Mouse (Mus musculus): ENCODE results near the gene Mical2. TPM values are rescaled to one million over a fixed set of nuclear protein-coding genes. Genes with fewer than 3 reads are reported as not detected.
A peak's percentile ranks its signal among the peaks of the same experiment; 100 is the strongest.

The Mical2 gene
- total RNA-seq, 2 experiments from 2014 or later, result 667 to 694 TPM

- TF ChIP-seq CTCF (conservative IDR thresholded peaks at IDR 0.05), result no peak
- peak in 1 of 2 experiments; percentile 63 for DNase-seq (ENCODE audit: low spot score in 2 of 2)
- no peak overlapping the region for H3K4me3 ChIP-seq
- H3K27ac ChIP-seq, result peak overlapping the region; percentile 71
Observed at GRCm38 (mm10) chr7:112199343-112199742, 26.3 kb upstream of the Mical2 start.

DNA sequence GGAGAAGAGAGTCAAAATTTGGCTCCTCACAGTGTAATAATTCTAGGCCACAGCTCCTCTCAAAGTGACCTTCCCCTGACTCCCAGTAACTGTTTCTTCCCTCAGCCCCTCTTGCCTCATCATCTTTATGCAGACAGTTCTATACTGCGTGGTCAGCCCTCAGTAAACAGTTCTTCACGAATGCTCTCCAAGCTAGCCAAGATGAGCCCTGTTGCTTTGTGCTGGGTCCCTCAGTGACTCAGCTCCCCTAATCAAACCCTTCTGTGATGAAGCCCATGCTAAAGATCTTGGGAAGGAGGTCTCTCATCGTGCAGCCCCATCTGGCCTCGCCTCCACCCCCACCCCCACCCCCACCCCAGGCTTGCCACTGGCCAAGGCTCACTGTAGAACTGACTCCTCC, 24.9 kb upstream of the Mical2 start:
- no peak for TF ChIP-seq CTCF (conservative IDR thresholded peaks at IDR 0.05)
- no peak overlapping the region for H3K4me3 ChIP-seq
- H3K27ac ChIP-seq, result peak overlapping the region; percentile 71
- no peak for DNase-seq (ENCODE audit: low spot score in 2 of 2)

- DNase-seq (ENCODE audit: low spot score in 2 of 2), result peak in 1 of 2 experiments; percentile 65
- TF ChIP-seq CTCF (conservative IDR thresholded peaks at IDR 0.05), result no peak
- no peak overlapping the region for H3K4me3 ChIP-seq
- peak overlapping the region; percentile 80 for H3K27ac ChIP-seq
Observed at GRCm38 (mm10) chr7:112202194-112202593, 23.5 kb upstream of the Mical2 start.

DNA sequence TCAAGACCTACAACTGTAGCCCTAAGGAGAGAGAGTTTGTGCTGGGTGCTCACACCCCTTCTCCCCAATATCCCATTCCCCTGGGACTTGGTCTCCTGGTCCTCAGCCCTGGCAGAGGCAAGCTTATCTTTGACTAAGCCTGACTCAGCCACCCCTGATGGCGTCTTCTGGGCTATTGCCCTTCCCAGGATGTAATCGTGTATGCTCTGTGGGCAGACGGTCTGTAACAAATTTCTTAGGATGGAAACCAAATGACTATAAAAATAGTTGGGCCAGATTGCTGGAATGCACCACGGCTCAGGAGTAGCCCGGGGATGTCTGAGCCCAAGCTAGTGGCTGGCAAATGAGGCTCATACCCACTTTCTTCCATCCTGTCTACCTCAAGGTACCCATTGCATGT, 22.8 kb upstream of the Mical2 start:
- no peak for DNase-seq (ENCODE audit: low spot score in 2 of 2)
- no peak for TF ChIP-seq CTCF (conservative IDR thresholded peaks at IDR 0.05)
- Histone ChIP-seq H3K4me3 (no peak overlapping the region), H3K27ac (peak overlapping the region; percentile 80)

DNA sequence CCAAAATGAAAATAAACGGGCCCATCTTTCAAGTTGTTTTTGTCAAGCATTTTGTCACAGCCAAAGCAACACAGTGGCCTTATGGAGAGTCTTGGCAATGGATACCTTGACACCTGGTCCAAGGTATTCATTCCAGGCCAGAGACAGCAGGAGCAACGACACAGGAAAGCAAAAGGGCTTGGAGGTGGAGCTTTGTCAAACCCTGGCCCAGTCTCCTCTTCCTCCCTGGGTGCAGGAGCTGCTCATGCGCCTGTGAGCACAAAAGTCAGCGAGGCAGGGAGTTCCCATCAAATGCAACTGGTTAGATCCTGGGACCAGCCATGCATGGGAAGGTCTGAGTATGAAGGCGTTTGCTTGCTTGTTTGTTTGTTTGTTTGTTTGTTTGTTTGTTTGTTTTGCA, 21.7 kb upstream of the Mical2 start:
- TF ChIP-seq CTCF (conservative IDR thresholded peaks at IDR 0.05), result no peak
- no peak for DNase-seq (ENCODE audit: low spot score in 2 of 2)
- no peak overlapping the region for H3K4me3 ChIP-seq
- H3K27ac ChIP-seq, result peak overlapping the region; percentile 80

GRCm38 (mm10) chr7:112204380-112204963, 21.2 kb upstream of the Mical2 start:
- peak overlapping the region; percentile 80 for H3K27ac ChIP-seq
- H3K4me3 ChIP-seq, result no peak overlapping the region

GRCm38 (mm10) chr7:112205513-112205912, 20.1 kb upstream of the Mical2 start:
- peak overlapping the region; percentile 80 for H3K27ac ChIP-seq

More at GRCm38 (mm10) chr7:112204380-112204963, 21.2 kb upstream of the Mical2 start:
- DNase-seq (ENCODE audit: low spot score in 2 of 2), result peak in 1 of 2 experiments; percentile 47
- no peak for TF ChIP-seq CTCF (conservative IDR thresholded peaks at IDR 0.05)

DNA sequence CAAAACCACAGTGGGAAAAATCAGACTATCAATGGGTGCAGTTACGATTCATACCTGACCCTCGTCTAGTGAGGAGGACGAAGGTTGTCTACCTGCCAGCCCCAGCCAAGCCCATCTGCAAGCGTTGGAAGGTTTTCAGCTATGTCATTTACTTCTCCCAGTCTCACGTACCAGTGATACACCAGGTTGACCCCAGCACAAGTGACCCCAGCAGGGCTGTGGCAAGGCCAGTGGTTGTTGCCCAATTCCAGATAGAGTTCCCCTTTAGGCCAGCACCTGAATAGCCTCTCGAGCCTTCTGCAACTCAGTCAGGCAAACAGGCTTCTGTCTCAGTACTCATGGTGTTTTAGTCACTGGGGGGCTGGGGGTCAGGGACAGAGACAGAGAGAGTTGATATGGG, 17.9 kb upstream of the Mical2 start:
- no peak for TF ChIP-seq CTCF (conservative IDR thresholded peaks at IDR 0.05)
- Histone ChIP-seq H3K27ac (no peak overlapping the region), H3K4me3 (no peak overlapping the region)
- no peak for DNase-seq (ENCODE audit: low spot score in 2 of 2)

More at GRCm38 (mm10) chr7:112205513-112205912, 20.1 kb upstream of the Mical2 start:
- H3K4me3 ChIP-seq, result no peak overlapping the region
- DNase-seq (ENCODE audit: low spot score in 2 of 2), result no peak
- TF ChIP-seq CTCF (conservative IDR thresholded peaks at IDR 0.05), result no peak

DNA sequence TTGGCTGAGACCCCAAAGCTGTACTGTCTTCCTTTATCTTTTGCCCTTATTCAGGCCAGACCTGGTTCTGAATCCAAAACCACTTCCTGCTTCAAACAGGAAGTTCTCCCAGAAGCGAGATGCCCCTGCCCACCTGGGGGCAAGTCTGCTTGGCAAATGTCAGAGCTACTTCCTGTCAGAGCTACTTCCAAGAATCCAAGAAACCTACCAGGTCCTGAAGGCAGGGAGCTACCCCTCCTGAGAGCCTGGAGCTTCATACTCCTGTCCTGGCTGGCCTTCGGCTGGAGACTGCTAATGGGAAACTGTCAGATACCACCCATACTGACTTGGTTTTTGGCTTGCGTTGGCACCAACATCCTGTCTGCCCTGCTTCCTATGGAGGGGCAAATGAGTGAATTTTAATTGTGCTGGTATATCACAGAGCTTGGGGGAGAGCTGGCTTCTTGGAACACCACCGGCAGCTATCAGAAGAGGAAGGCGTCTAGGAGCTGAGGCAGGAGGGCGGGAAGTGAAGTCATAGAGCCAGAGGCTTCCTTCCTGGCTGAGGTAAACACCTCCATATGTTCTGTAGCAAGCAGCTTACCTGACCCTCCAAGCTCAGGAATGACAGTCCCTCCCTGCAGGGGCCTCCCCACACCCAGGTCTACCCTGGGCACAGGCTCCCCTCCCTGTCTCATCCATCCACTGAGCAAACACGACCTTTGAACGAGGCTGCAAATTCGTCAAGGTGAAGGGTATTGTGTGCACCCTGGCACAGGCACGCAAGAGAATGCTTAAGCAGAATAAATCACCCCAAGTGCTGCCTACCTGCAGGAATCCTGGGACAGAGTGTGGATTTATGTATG, 17.1 kb upstream of the Mical2 start:
- no peak for DNase-seq (ENCODE audit: low spot score in 2 of 2)
- Histone ChIP-seq H3K27ac (no peak overlapping the region), H3K4me3 (no peak overlapping the region)
- TF ChIP-seq CTCF (conservative IDR thresholded peaks at IDR 0.05), result no peak

- Histone ChIP-seq H3K27ac (no peak overlapping the region; the same call in 1 of the 2 replicates), H3K4me3 (no peak overlapping the region)
- no peak for TF ChIP-seq CTCF (conservative IDR thresholded peaks at IDR 0.05)
- DNase-seq (ENCODE audit: low spot score in 2 of 2), result no peak
Observed at GRCm38 (mm10) chr7:112209621-112210020, 16.0 kb upstream of the Mical2 start.

DNA sequence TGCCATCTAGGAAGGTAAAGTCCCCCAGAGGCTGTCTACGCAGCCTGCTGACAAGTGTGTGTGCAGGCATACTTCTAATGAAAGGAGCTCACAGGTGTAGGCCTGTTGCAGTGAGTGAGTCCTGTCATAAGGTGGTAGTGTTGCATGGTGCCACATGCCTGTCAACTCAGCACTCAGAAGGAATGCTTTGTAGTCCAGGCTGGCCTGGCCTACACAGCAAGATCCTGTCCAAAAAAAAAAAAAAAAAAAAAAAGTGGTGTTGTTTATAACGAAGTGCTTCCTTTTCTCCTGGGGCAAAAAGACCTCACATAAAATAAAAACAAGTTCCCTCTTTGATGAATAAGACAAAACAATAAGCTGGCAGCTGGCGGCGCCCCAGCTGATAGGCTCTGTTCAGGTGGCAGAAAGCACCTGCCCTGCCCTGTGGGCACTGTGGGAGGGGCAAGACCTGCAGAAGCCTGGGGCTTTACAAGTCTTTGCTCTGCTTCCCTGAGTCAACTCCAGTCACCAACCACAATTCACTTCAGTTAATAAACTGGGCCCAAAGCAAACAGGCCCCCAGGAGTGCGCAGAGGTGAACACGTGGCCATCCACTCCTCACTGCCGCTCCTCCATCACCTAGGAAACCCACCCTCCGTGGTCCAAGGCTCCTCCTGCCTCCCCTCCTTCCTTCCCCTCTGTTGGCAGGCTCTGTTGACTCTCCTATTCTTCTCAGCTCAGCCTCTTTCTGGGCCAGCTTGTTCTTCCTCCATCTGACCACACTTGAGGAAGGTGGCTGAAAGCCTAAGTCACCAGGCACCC, 12.5 kb upstream of the Mical2 start:
- peak; percentile 70 for TF ChIP-seq CTCF (conservative IDR thresholded peaks at IDR 0.05)
- Histone ChIP-seq H3K4me3 (no peak overlapping the region), H3K27ac (peak overlapping the region; percentile 91)
- peak in 1 of 2 experiments; percentile 74 for DNase-seq (ENCODE audit: low spot score in 2 of 2)

DNA sequence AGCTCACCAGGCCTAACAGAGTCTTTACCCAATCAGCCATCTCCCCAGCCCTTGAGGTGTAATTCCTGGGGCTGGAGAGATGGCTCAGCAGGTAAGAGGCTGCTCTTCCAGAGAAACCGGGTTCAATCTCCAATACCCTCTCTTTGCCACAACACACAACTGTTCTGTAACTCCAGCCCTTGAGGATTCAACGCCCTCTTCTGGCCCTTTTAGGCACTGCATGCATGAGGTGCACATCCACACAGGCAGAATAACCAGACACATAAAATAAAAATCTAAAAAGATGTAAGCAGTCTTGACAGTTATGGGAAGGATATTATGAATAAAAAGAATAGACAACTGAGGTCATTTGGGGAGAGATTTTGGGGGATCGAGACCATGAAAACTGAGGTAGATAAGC, 9.8 kb upstream of the Mical2 start:
- DNase-seq (ENCODE audit: low spot score in 2 of 2), result no peak
- TF ChIP-seq CTCF (conservative IDR thresholded peaks at IDR 0.05), result peak; percentile 50
- Histone ChIP-seq H3K27ac (no peak overlapping the region), H3K4me3 (no peak overlapping the region)

DNA sequence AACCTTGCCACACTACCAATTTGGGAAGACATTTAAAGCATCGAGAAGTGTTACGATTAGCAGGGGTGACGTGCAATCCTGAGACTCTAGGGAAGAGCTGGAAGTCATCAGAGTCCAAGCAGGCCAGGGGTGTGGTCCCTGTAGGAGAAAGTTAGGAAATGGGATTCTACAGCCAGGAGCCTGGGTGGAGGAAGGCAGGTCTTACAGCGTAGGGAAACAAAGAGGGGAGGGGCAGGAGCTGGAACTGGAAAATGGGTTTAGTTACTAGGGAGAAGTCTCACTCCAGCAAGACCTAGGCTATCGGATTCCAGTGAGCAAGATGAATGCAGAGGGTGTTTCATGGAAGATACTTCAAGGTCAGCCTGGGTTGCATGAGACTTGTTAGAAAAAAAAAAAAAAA, 8.9 kb upstream of the Mical2 start:
- no peak overlapping the region for H3K27ac ChIP-seq
- no peak for DNase-seq (ENCODE audit: low spot score in 2 of 2)
- TF ChIP-seq CTCF (conservative IDR thresholded peaks at IDR 0.05), result no peak
- no peak overlapping the region for H3K4me3 ChIP-seq

Measured in layer of hippocampus, adult 2 months (tissue).